Mouse (Mus musculus): ENCODE results near the gene Smim13. TPM values are rescaled to one million over a fixed set of nuclear protein-coding genes. Genes with fewer than 3 reads are reported as not detected.

The Smim13 gene
- 5.0 and 8.1 TPM in 2 replicates for polyA plus RNA-seq (2012; rRNA removed; ENCODE audit: low replicate concordance)

DNA sequence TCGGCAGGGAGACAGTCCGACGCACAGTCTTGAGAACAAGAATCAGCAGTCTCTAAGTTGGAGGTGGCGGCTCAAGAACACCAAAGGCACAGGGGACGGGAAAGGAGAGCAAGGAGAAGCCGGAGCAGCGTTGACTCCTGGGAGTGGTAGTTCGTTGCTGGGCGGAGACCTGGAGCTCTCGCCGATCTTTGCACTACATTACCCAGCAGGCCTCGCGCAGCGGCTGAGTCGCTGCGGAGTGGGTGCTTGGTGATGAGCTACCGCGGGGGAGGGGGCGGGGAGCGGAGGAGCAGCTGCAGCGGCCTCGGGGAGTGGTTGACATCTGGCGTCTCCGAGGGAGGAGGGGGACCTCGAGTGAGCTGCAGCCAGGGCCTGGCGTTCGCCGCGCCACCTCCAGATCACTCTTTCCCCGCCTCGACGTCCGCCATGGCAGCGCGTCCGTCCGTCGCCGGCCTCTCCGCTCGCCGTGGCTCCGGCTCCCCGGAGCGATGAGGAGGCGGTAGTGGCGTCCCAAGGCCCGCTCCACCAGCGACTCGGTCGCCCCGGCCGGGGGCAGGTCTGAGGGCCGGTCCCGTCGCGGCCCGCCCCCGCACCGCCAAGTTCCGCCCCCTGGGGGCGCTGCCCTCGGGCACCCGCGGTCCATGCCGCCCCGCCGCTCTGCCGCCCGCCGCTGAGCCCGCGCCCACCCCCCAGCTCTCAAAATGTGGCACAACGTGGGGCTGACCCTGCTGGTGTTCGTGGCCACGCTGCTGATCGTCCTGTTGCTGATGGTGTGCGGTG lies at the start of gene Smim13:
TSS of gene Smim13 (plus strand) at position 307 of the 780 bp plus-strand sequence.

DNA sequence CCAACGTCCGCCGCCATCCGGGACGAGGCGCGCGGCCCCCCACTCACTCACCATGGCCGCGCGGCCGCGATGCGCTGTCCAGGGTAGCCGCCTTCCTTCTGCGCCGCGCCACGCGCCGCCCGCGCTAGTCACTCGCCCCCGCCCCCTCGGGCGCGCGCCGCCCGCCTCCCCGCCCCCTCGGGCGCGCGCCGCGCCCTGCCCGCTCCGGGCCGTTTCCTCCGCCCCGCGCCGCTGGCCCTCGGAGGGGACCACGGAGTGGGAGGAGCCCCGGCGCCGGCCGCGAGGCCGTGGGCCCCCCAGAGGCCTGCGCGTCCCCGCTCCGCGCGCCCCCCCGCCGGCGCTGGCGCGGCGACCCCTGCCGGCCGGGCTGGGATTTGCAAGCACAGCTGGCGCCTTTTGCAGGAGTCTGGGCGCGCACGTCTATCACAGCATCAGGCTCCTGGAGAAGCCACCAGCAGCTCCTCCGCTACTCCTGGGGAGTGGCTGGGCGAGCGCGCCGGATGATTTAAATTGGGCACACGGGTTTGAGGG lies 29.3 kb upstream of the Smim13 start, which contains the start of gene Elovl2:
TSS of gene Elovl2 (minus strand) at position 102 of the 531 bp plus-strand sequence.

DNA sequence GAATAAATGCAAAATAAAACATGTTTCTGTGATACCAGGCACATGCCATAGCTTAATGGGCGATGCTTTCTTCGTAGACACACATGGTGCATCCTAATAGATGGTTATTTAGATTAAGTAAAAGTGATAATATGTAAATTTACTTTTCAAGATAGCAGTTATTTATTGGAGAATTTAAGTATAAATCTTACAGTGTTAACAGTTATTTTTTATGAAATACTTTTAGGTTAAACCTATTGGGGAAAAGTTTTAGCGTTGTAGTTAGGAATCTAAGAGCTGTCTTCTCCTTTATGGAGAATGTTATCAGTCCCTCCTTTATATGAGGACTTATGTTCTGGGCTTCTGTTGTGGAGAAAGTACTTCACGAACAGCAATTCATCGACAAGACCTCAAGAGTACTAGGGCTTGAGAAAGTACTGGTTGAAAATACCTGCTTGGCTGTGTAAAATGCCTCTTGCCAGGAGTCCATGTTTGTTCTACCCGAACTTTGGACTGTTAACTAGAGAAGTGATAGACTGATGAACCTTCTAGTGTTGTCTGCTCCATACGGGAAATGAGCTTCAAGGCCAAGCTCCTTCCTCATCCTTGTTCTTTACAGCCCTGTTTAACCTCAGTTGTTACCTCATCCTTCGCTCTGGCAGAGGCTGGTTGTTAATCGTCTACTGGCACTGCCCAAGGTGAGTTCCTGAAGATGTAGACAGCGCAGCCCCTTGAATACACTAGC lies 24.4 kb downstream of the Smim13 start, which contains the start of gene Gm17364:
TSS of gene Gm17364 (minus strand) at position 51 of the 724 bp plus-strand sequence.

Other genes with a start within 250 kb of the Smim13 start
- 43.1 and 50.3 TPM in 2 replicates for gene Pak1ip1, start 248.8 kb upstream of the Smim13 start, polyA plus RNA-seq (2012; rRNA removed; ENCODE audit: low replicate concordance)
- gene Tmem14c, start 233.6 kb upstream of the Smim13 start, polyA plus RNA-seq (2012; rRNA removed; ENCODE audit: low replicate concordance), result 134 and 145 TPM in 2 replicates
- 0.12 TPM in 1 of 2 replicates, not detected in the other for gene Mak, start 170.1 kb upstream of the Smim13 start, polyA plus RNA-seq (2012; rRNA removed; ENCODE audit: low replicate concordance)
- not detected in 2 replicates for gene Gcm2, start 138.8 kb upstream of the Smim13 start, polyA plus RNA-seq (2012; rRNA removed; ENCODE audit: low replicate concordance)
- not detected in 2 replicates for gene Sycp2l, start 135.5 kb upstream of the Smim13 start, polyA plus RNA-seq (2012; rRNA removed; ENCODE audit: low replicate concordance)
- gene Elovl2, start 29.4 kb upstream of the Smim13 start, polyA plus RNA-seq (2012; rRNA removed; ENCODE audit: low replicate concordance), result 0.07 and 0.26 TPM in 2 replicates
- gene Gm17364, start 24.1 kb downstream of the Smim13 start, polyA plus RNA-seq (2012; rRNA removed; ENCODE audit: low replicate concordance), result not detected in 2 replicates
- gene Nedd9, start 237.5 kb downstream of the Smim13 start, polyA plus RNA-seq (2012; rRNA removed; ENCODE audit: low replicate concordance), result 25.9 and 34.7 TPM in 2 replicates